Mouse (Mus musculus) bone marrow, adult 2 months (tissue): ENCODE data around the gene Birc3. TPM values are rescaled to one million over a fixed set of nuclear protein-coding genes. Genes with fewer than 3 reads are reported as not detected.

Experiments used
- H3K27ac ChIP-seq: fragments of 200-500 bp; 2 replicates; pipeline ENCODE4 v1.5.1; 2012; ENCODE audit warnings: low read depth, mild to moderate bottlenecking, control low read depth, inconsistent platforms, low read length; ENCODE audit not compliant: control insufficient read depth, poor library complexity, insufficient read depth
- H3K4me1 ChIP-seq: fragments of 200-500 bp; 2 replicates; pipeline ENCODE4 v1.6.1; 2011; ENCODE audit warnings: low read length; ENCODE audit not compliant: control insufficient read depth, insufficient read depth
- H3K4me3 ChIP-seq: fragments of 200-500 bp; replicated peaks from 2 replicates; pipeline ENCODE3; 2011; ENCODE audit warnings: mild to moderate bottlenecking, low read depth, low read length, control low read depth; ENCODE audit not compliant: control insufficient read depth
- CTCF ChIP-seq: fragments of 200-500 bp; IDR thresholded peaks from 2 replicates; pipeline ENCODE4 v1.5.1; 2011; ENCODE audit warnings: low read length, control low read depth; ENCODE audit not compliant: control insufficient read depth, insufficient read depth
- POLR2A ChIP-seq: fragments of 200-500 bp; IDR thresholded peaks from 2 replicates; pipeline ENCODE4 v1.6.1; 2011; ENCODE audit warnings: low read depth, mild to moderate bottlenecking, control low read depth, low read length, borderline replicate concordance; ENCODE audit not compliant: control insufficient read depth
- WGBS: fragments of 180-500 bp; shearing (Covaris S2); methylation state at CpG from one replicate; pipeline ENCODE4 v1.1.7; 2018; 5-methylcytosine and 5-hydroxymethylcytosine counted together
- polyA plus RNA-seq: library from polyadenylated mRNA; stranded (reverse); fragments of >200 nt; gene quantifications from 2 replicates; pipeline ENCODE4 v1.2.4, GENCODE M21; 2011; ENCODE audit warnings: low replicate concordance; ENCODE audit not compliant: missing spikeins, insufficient read depth, insufficient read length

The Birc3 gene
- polyA plus RNA-seq, 1 experiment, result 45.9 TPM

DNA sequence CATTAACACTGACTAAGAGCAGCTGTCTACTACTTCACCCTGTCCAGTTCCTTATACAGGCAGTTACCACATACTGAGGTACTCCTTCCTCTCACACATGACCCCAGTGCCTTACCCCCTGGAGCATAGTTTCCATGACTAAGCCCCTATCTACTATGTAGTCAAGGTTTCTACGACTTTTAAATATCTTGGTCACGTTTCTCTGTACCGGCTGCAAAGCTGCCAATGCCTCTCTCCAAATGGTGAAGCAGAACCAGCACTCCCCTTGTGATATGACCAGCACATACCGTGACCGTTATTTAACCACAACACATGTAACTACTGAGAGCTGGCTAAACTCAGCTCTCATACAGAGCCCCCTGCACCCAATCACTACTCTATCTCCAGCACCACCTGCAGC is 48.1 kb downstream of the Birc3 start:
- H3K4me1 ChIP-seq, result peaks cover 3% of the 10 kb centered on the region
- no peak overlapping the region for H3K4me3 ChIP-seq
- TF ChIP-seq CTCF (no peak), POLR2A (no peak)
- 55% methylated on average over 5 of the region's 5 CpGs for WGBS
- no peak overlapping the region for H3K27ac ChIP-seq

- WGBS, result 63% methylated on average over 3 of the region's 3 CpGs
These were observed 50.2 kb downstream of the Birc3 start for GRCm38 (mm10) chr9:7822758-7823157.

GRCm38 (mm10) chr9:7805101-7805506 is 67.9 kb downstream of the Birc3 start:
- no peaks in the 10 kb centered on the region; the same call in 1 of the 2 replicates for H3K4me1 ChIP-seq
- no peak for TF ChIP-seq CTCF
- TF ChIP-seq POLR2A, result no peak
- no peak overlapping the region for H3K27ac ChIP-seq
- 69% methylated on average over 5 of the region's 5 CpGs for WGBS
- no peak overlapping the region for H3K4me3 ChIP-seq

More at GRCm38 (mm10) chr9:7822758-7823157, 50.2 kb downstream of the Birc3 start:
- Histone ChIP-seq H3K27ac (no peak overlapping the region), H3K4me3 (no peak overlapping the region), H3K4me1 (peaks cover 1% of the 10 kb centered on the region; the same call in 1 of the 2 replicates)
- TF ChIP-seq POLR2A, result no peak
- no peak for TF ChIP-seq CTCF

Other genes starting within 250 kb of the Birc3 start
- not detected in 2 replicates for gene Mmp20, start 245.0 kb downstream of the Birc3 start, polyA plus RNA-seq
- gene Mmp7, start 181.1 kb downstream of the Birc3 start, polyA plus RNA-seq, result not detected in 2 replicates
- gene Tmem123, start 109.1 kb downstream of the Birc3 start, polyA plus RNA-seq, result 15.0 and 17.4 TPM in 2 replicates
- gene Birc2, start 36.1 kb downstream of the Birc3 start, polyA plus RNA-seq, result 25.9 and 41.1 TPM in 2 replicates
- 4.8 and 7.1 TPM in 2 replicates for gene Yap1, start 131.4 kb upstream of the Birc3 start, polyA plus RNA-seq
- gene Cfap300, start 169.6 kb upstream of the Birc3 start, polyA plus RNA-seq, result not detected in 2 replicates